Mouse (Mus musculus) G1E (cell line): ENCODE measurements around the gene Rnf187. TPM values are rescaled to one million over a fixed set of nuclear protein-coding genes. Genes with fewer than 3 reads are reported as not detected.

Source experiments
- ATAC-seq: 2 replicates; pipeline ENCODE4 v1.8.0; 2016; ENCODE audit warnings: mild to moderate bottlenecking; ENCODE audit not compliant: insufficient number of reproducible peaks, poor library complexity, low FRiP score, severe bottlenecking; ENCODE audit errors: extremely low read depth
- DNase-seq: peaks from one replicate; pipeline ENCODE4 v3.0.0; 2012; ENCODE audit warnings: low spot score
- H3K27me3 ChIP-seq: 2 replicates; pipeline ENCODE4 v1.6.1; 2012; ENCODE audit warnings: mild to moderate bottlenecking, low read length, inconsistent platforms; ENCODE audit not compliant: insufficient read depth
- H3K36me3 ChIP-seq: replicated peaks from 2 replicates; pipeline ENCODE3; 2012; ENCODE audit warnings: mild to moderate bottlenecking, inconsistent platforms
- H3K4me1 ChIP-seq: 2 replicates; pipeline ENCODE4 v1.6.1; 2012; ENCODE audit warnings: low read depth, low read length, inconsistent platforms, mixed read lengths; ENCODE audit not compliant: insufficient read depth
- H3K4me3 ChIP-seq: 2 replicates; pipeline ENCODE4 v1.5.1; 2012; ENCODE audit warnings: low read depth, mild to moderate bottlenecking, inconsistent platforms, low read length, moderate library complexity, mixed read lengths
- H3K9me3 ChIP-seq: replicated peaks from 2 replicates; pipeline ENCODE4 v1.6.1; 2012; ENCODE audit warnings: inconsistent platforms
- CTCF ChIP-seq: IDR thresholded peaks from 2 replicates; pipeline ENCODE4 v1.5.1; 2012; ENCODE audit warnings: low read depth, low read length, inconsistent platforms, mixed read lengths
- GATA1 ChIP-seq: IDR thresholded peaks from 2 replicates; pipeline ENCODE4 v1.6.1; 2012; ENCODE audit warnings: borderline replicate concordance, low read length, inconsistent platforms, mixed read lengths
- GATA2 ChIP-seq: IDR thresholded peaks from 2 replicates; pipeline ENCODE4 v1.6.1; 2012; ENCODE audit warnings: low read depth, low read length, inconsistent platforms, borderline replicate concordance
- POLR2AphosphoS5 ChIP-seq: IDR thresholded peaks from 2 replicates; pipeline ENCODE4 v1.6.1; 2012; ENCODE audit warnings: low read depth, low read length, inconsistent platforms; ENCODE audit not compliant: insufficient replicate concordance
- TAL1 ChIP-seq: conservative IDR thresholded peaks from 2 replicates; pipeline ENCODE4 v1.6.1; 2012; ENCODE audit warnings: low read depth, low read length, inconsistent platforms, mixed read lengths
- polyA plus RNA-seq: library from polyadenylated mRNA; stranded (reverse); fragments of >175 nt; gene quantifications from 2 replicates; pipeline ENCODE4 v1.2.3, GENCODE M21; 2012
- total RNA-seq, 2 experiments: library from RNA; stranded (forward) in 1 of 2; stranded (reverse) in 1 of 2; fragments of 200-1000 nt in 1 of 2; fragments of >200 nt in 1 of 2; fragmentation: Nextera tagmentation in 1 of 2; gene quantifications; 2 replicates each; pipeline ENCODE4 v1.2.3; 2014 to 2017

Gene Rnf187
- total and polyA plus RNA-seq, 3 experiments = 55.7 to 225 (median 72.8) TPM

GRCm38 (mm10) chr11:58977607-58978026, 38.9 kb upstream of the Rnf187 start:
- Histone ChIP-seq H3K9me3 (no peaks in the 10 kb centered on the region), H3K27me3 (no peaks in the 10 kb centered on the region), H3K36me3 (peaks cover 50% of the 10 kb centered on the region), H3K4me3 (peak overlapping the region; percentile 98), H3K4me1 (peaks cover 57% of the 10 kb centered on the region)
- ATAC-seq = no peak
- no peak for DNase-seq
- no peak for TF ChIP-seq CTCF
- TF ChIP-seq GATA1 = no peak
- no peak for TF ChIP-seq TAL1
- no peak for TF ChIP-seq GATA2
- no peak for TF ChIP-seq POLR2AphosphoS5

GRCm38 (mm10) chr11:58977150-58977549, 38.4 kb upstream of the Rnf187 start:
- Histone ChIP-seq H3K4me3 (peak overlapping the region; percentile 98), H3K4me1 (peaks cover 56% of the 10 kb centered on the region), H3K27me3 (no peaks in the 10 kb centered on the region), H3K36me3 (peaks cover 50% of the 10 kb centered on the region), H3K9me3 (no peaks in the 10 kb centered on the region)
- TF ChIP-seq GATA2 (no peak), CTCF (no peak), TAL1 (no peak), POLR2AphosphoS5 (no peak), GATA1 (no peak)
- DNase-seq (no peak), ATAC-seq (no peak)

- H3K4me3 ChIP-seq = peak overlapping the region; percentile 48; the same call in 1 of the 2 replicates
- peaks cover 56% of the 10 kb centered on the region for H3K4me1 ChIP-seq
- H3K27me3 ChIP-seq = no peaks in the 10 kb centered on the region
- DNase-seq (no peak), ATAC-seq (no peak)
- H3K9me3 ChIP-seq = no peaks in the 10 kb centered on the region
- peaks cover 50% of the 10 kb centered on the region for H3K36me3 ChIP-seq
- TF ChIP-seq GATA1 (no peak), TAL1 (no peak), CTCF (no peak), GATA2 (no peak), POLR2AphosphoS5 (no peak)
Observed at GRCm38 (mm10) chr11:58974414-58974813, 35.7 kb upstream of the Rnf187 start.

GRCm38 (mm10) chr11:58971796-58972195, 33.1 kb upstream of the Rnf187 start:
- peaks cover 65% of the 10 kb centered on the region for H3K4me1 ChIP-seq
- peaks cover 70% of the 10 kb centered on the region for H3K36me3 ChIP-seq
- DNase-seq = no peak

GRCm38 (mm10) chr11:58970831-58971530, 32.3 kb upstream of the Rnf187 start:
- TF ChIP-seq TAL1 = no peak
- no peak for TF ChIP-seq POLR2AphosphoS5
- TF ChIP-seq GATA1 = no peak
- no peak for TF ChIP-seq CTCF
- no peak for TF ChIP-seq GATA2

More at GRCm38 (mm10) chr11:58971796-58972195, 33.1 kb upstream of the Rnf187 start:
- Histone ChIP-seq H3K4me3 (no peak overlapping the region), H3K27me3 (no peaks in the 10 kb centered on the region), H3K9me3 (no peaks in the 10 kb centered on the region)
- no peak for TF ChIP-seq GATA1
- ATAC-seq = no peak

GRCm38 (mm10) chr11:58969659-58970058, 30.9 kb upstream of the Rnf187 start:
- ATAC-seq = no peak
- peaks cover 71% of the 10 kb centered on the region for H3K4me1 ChIP-seq
- TF ChIP-seq TAL1 (no peak), GATA2 (no peak), CTCF (no peak), GATA1 (no peak), POLR2AphosphoS5 (no peak)
- no peaks in the 10 kb centered on the region for H3K27me3 ChIP-seq
- no peaks in the 10 kb centered on the region for H3K9me3 ChIP-seq
- no peak overlapping the region for H3K4me3 ChIP-seq
- DNase-seq = no peak
- peaks cover 79% of the 10 kb centered on the region for H3K36me3 ChIP-seq

More at GRCm38 (mm10) chr11:58970831-58971530, 32.3 kb upstream of the Rnf187 start:
- Histone ChIP-seq H3K4me1 (peaks cover 68% of the 10 kb centered on the region), H3K9me3 (no peaks in the 10 kb centered on the region), H3K36me3 (peaks cover 76% of the 10 kb centered on the region), H3K27me3 (no peaks in the 10 kb centered on the region), H3K4me3 (no peak overlapping the region; the same call in 1 of the 2 replicates)
- ATAC-seq (no peak), DNase-seq (no peak)

- no peak for DNase-seq
Observed at GRCm38 (mm10) chr11:58969027-58969426, 30.3 kb upstream of the Rnf187 start.

More at GRCm38 (mm10) chr11:58969027-58969426, 30.3 kb upstream of the Rnf187 start:
- no peak for ATAC-seq
- TF ChIP-seq TAL1 (no peak), CTCF (no peak), POLR2AphosphoS5 (no peak), GATA1 (no peak), GATA2 (no peak)
- Histone ChIP-seq H3K4me1 (peaks cover 65% of the 10 kb centered on the region), H3K27me3 (no peaks in the 10 kb centered on the region), H3K9me3 (no peaks in the 10 kb centered on the region), H3K36me3 (peaks cover 78% of the 10 kb centered on the region), H3K4me3 (no peak overlapping the region)
